Mouse (Mus musculus) CD4-positive, CD25-positive, alpha-beta regulatory T cell, adult 9 weeks (primary cell): ENCODE results near the gene Sdhaf3. TPM values are rescaled to one million over a fixed set of nuclear protein-coding genes. Genes with fewer than 3 reads are reported as not detected.

Experiments used
- polyA plus RNA-seq: library from polyadenylated mRNA; unstranded; fragments of 100-300 nt; shearing (Covaris generic); gene quantifications from one replicate; pipeline ENCODE4 v1.2.1, GENCODE M21; 2017

The Sdhaf3 gene
- polyA plus RNA-seq: 3.1 TPM

DNA sequence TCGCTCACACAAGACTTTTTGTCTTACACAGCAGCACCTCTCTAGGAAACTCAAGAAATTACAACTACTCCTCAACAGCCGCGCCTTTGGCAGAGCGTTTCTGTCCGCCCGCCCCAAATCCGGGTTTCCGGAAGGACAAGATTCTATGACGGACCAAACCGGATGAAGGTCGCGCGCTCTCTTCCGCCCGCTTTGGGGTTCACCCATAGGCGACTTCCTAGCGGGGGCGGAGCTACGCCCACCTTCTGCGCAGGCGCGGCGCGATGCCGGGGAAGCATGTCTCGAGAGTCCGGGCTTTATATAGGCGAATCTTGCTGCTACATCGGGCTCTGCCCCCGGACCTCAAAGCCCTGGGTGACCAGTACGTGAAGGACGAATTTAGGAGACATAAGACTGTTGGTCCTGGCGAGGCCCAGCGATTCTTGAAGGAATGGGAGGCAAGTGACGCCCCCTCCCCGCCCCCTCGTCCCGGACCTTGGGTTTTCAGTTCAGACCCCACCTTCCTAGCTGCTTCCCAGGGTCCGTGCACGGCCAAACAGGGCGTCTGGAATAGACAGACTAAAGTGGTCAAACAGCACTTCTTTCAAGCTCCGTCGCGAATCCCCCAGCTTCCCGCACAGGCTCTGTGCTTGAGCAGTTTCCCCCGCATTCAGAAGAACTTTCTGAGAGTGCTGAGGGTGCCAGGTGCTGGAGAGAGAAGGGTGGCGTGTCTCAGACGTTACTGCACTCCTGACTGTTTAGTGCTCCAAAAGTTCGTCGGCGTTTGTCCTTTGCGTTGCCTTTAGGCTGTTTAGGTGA is at the start of gene Sdhaf3:
Gene Sdhaf3, plus strand, starts transcription at position 241 of the 798 bp plus-strand sequence.

Other genes starting within 250 kb of the Sdhaf3 start
- gene Dlx6, start 92.7 kb upstream of the Sdhaf3 start, polyA plus RNA-seq: not detected
- not detected for gene Dlx5, start 73.9 kb upstream of the Sdhaf3 start, polyA plus RNA-seq